Mouse (Mus musculus): ENCODE data around the gene Gm10377. TPM values are rescaled to one million over a fixed set of nuclear protein-coding genes. Genes with fewer than 3 reads are reported as not detected.
"Not testable (repeated sequence)": the region's sequence is repeated elsewhere in the genome, so short reads cannot be mapped to it uniquely, and the experiment has no call there.

Gene Gm10377
- not detected in 2 replicates for polyA plus RNA-seq (2015; fragmentation: Nextera tagmentation; extraction: Ambion mirVana)

DNA sequence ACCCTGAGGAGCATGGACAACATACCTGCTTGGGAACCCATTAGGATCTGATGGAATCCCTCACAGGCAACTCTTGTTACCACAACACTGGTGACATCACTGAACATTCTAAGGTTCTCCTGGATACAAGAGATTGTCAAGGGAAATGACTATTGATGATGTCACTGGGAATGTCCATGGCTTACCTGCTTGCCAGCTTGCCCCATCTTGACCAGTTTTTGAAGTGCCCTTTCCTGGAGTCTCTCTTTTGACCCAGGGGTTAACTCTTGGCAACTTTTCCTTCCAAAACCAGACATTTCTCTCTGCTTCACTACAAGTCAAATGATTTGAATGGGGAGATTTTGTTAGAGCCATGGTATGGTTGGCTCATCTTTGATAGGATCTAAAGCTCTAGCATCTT, at the start of gene Gm10377:
TSS of gene Gm10377 (minus strand) at position 101 of the 400 bp plus-strand sequence.
- not testable (repeated sequence) for H3K9ac ChIP-seq; H3K9me3 ChIP-seq (replicated peaks); H3K4me2 ChIP-seq; H3K4me3 ChIP-seq (replicated peaks); H3K27ac ChIP-seq; DNase-seq; H3K36me3 ChIP-seq; H3K4me1 ChIP-seq (replicated peaks); H3K27me3 ChIP-seq; ATAC-seq (ENCODE audit: low read depth)

DNA sequence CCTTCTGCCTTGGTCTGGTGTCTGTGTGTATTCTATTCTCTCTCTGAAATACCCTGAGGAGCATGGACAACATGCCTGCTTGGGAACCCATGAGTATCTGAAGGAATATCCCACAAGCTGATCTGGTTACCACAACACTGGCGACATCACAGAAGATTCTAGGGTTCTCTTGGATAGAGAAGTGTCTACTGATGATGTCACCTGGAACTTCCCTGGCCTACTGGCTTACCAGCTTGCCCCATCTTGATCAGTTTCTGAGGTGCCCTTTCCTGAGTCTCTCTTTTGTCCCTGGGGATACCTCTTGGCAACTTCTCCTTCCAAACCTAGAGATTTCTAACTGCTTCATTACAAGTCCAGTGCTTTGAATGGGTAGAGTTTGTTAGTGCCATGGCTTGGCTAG, 29.1 kb downstream of the Gm10377 start, which contains the start of gene Gm3015:
TSS of gene Gm3015 (minus strand) at position 101 of the 400 bp plus-strand sequence.
- H3K36me3 ChIP-seq: not testable (repeated sequence)

More for the DNA sequence above, 29.1 kb downstream of the Gm10377 start, which contains the start of gene Gm3015:
- H3K9me3 ChIP-seq (replicated peaks); H3K4me3 ChIP-seq (replicated peaks); H3K27me3 ChIP-seq; H3K4me2 ChIP-seq; H3K27ac ChIP-seq; H3K4me1 ChIP-seq (replicated peaks); ATAC-seq (ENCODE audit: low read depth); DNase-seq; H3K9ac ChIP-seq: not testable (repeated sequence)
- WGBS (ENCODE audit: insufficient replicate concordance): 50% methylated on average over 1 of the region's 1 CpGs

Other genes starting within 250 kb of the Gm10377 start
- gene Gm17124, start 198.1 kb downstream of the Gm10377 start, polyA plus RNA-seq (2015; fragmentation: Nextera tagmentation; extraction: Ambion mirVana): not detected in 2 replicates
- not detected in 2 replicates for gene Gm3633, start 156.1 kb downstream of the Gm10377 start, polyA plus RNA-seq (2015; fragmentation: Nextera tagmentation; extraction: Ambion mirVana)
- gene Gm10378, start 142.0 kb downstream of the Gm10377 start, polyA plus RNA-seq (2015; fragmentation: Nextera tagmentation; extraction: Ambion mirVana): not detected in 2 replicates
- not detected in 2 replicates for gene Gm3015, start 29.2 kb downstream of the Gm10377 start, polyA plus RNA-seq (2015; fragmentation: Nextera tagmentation; extraction: Ambion mirVana)
- not detected in 2 replicates for gene Gm21977, start 55.5 kb upstream of the Gm10377 start, polyA plus RNA-seq (2015; fragmentation: Nextera tagmentation; extraction: Ambion mirVana)
- gene Gm8082, start 195.6 kb upstream of the Gm10377 start, polyA plus RNA-seq (2015; fragmentation: Nextera tagmentation; extraction: Ambion mirVana): not detected in 2 replicates
- not detected in 2 replicates for gene Gm10376, start 217.6 kb upstream of the Gm10377 start, polyA plus RNA-seq (2015; fragmentation: Nextera tagmentation; extraction: Ambion mirVana)

Data from liver, embryonic 13.5 days (tissue).